Comparison of ENCODE assay signal across 16 mouse cellular contexts in genomic region chr17:27041046-27041786, GRCm38 (mm10). TPM values are rescaled to one million over a fixed set of nuclear protein-coding genes. Genes with fewer than 3 reads are reported as not detected.
DNase-seq lines count a peak whose midpoint lies in the region; ATAC-seq and TF ChIP-seq lines count a peak whose summit lies in the region.
"Had no signal": no experiment of that assay in that cellular context is flagged by ENCODE, and none has a peak within 500 bp of the region (broad histone marks: within the 10 kb centered on the region; RNA-seq: fewer than 3 reads in every experiment).

No protein-coding gene starts in this region.

- no peak overlapping the region for H3K9ac ChIP-seq in forebrain, postnatal 0 days
- H3K9ac ChIP-seq in forebrain, embryonic 13.5 days = no peak overlapping the region
- no peak overlapping the region for H3K9ac ChIP-seq in midbrain, embryonic 16.5 days (ENCODE audit: low read depth, low read length)
- H3K9ac ChIP-seq in limb, embryonic 12.5 days (replicated peaks) = no peak overlapping the region
- H3K9ac ChIP-seq: limb, embryonic 15.5 days; stomach, embryonic 15.5 days had no signal

- DNase-seq in forebrain, postnatal 0 days = no peak
- no peak for DNase-seq in midbrain, embryonic 10.5 days (ENCODE audit: low spot score)
- peak; percentile 92 for DNase-seq in NIH3T3 (ENCODE audit: low read depth)
- no peak for DNase-seq in cerebellum, adult 11-12 months
- DNase-seq: adrenal gland, adult 8-10 months; cerebellum, adult 8-10 months; gastrocnemius, postnatal 14 days; heart, postnatal 4 days; lung, postnatal 36 days had no signal

- no peak overlapping the region for H3K27ac ChIP-seq in forebrain, postnatal 0 days (ENCODE audit: low read depth, low read length)
- H3K27ac ChIP-seq in forebrain, embryonic 13.5 days = no peak overlapping the region
- H3K27ac ChIP-seq in midbrain, embryonic 10.5 days (replicated peaks) = peak overlapping the region; percentile 80
- H3K27ac ChIP-seq in midbrain, embryonic 16.5 days (ENCODE audit: low read length) = no peak overlapping the region
- H3K27ac ChIP-seq in limb, embryonic 12.5 days = peak overlapping the region; percentile 90

- H3K4me2 ChIP-seq in forebrain, postnatal 0 days (ENCODE audit: low read depth) = no peak overlapping the region
- no peak overlapping the region for H3K4me2 ChIP-seq in forebrain, embryonic 13.5 days
- no peak overlapping the region for H3K4me2 ChIP-seq in midbrain, embryonic 16.5 days (ENCODE audit: low read length)
- H3K4me2 ChIP-seq in limb, embryonic 12.5 days = no peak overlapping the region
- H3K4me2 ChIP-seq: stomach, embryonic 15.5 days had no signal

- WGBS in forebrain, postnatal 0 days = 54% methylated on average over 10 of the region's 13 CpGs
- WGBS in forebrain, embryonic 13.5 days = 48% methylated on average over 10 of the region's 13 CpGs
- WGBS in midbrain, embryonic 10.5 days = 59% methylated on average over 10 of the region's 13 CpGs
- WGBS in midbrain, embryonic 16.5 days = 53% methylated on average over 10 of the region's 13 CpGs
- 41% methylated on average over 11 of the region's 13 CpGs for WGBS in limb, embryonic 12.5 days

- H3K36me3 ChIP-seq in forebrain, postnatal 0 days (ENCODE audit: insufficient read depth) = no peaks in the 10 kb centered on the region
- H3K36me3 ChIP-seq in forebrain, embryonic 13.5 days (ENCODE audit: poor library complexity, severe bottlenecking) = no peaks in the 10 kb centered on the region
- no peaks in the 10 kb centered on the region for H3K36me3 ChIP-seq in midbrain, embryonic 10.5 days
- no peaks in the 10 kb centered on the region for H3K36me3 ChIP-seq in midbrain, embryonic 16.5 days (ENCODE audit: control insufficient read depth, insufficient read depth, low read length)
- H3K36me3 ChIP-seq in limb, embryonic 12.5 days = no peaks in the 10 kb centered on the region
- H3K36me3 ChIP-seq: limb, embryonic 15.5 days; stomach, embryonic 15.5 days had no signal

- TF ChIP-seq CTCF in forebrain, postnatal 0 days (IDR thresholded peaks at IDR 0.05; ENCODE audit: low read depth) = no peak

- no peaks in the 10 kb centered on the region for H3K4me1 ChIP-seq in forebrain, postnatal 0 days (ENCODE audit: insufficient read depth)
- peaks cover 21% of the 10 kb centered on the region for H3K4me1 ChIP-seq in forebrain, embryonic 13.5 days
- peaks cover 44% of the 10 kb centered on the region for H3K4me1 ChIP-seq in midbrain, embryonic 10.5 days
- H3K4me1 ChIP-seq in midbrain, embryonic 16.5 days (ENCODE audit: control insufficient read depth, insufficient read depth, low read length) = peaks cover 8% of the 10 kb centered on the region
- H3K4me1 ChIP-seq in limb, embryonic 12.5 days (replicated peaks) = peaks cover 50% of the 10 kb centered on the region

- H3K27me3 ChIP-seq in forebrain, postnatal 0 days (ENCODE audit: insufficient read depth, low read length) = no peaks in the 10 kb centered on the region
- no peaks in the 10 kb centered on the region for H3K27me3 ChIP-seq in forebrain, embryonic 13.5 days
- H3K27me3 ChIP-seq in midbrain, embryonic 10.5 days (ENCODE audit: low read depth, poor library complexity, severe bottlenecking) = peaks cover 21% of the 10 kb centered on the region
- H3K27me3 ChIP-seq in midbrain, embryonic 16.5 days (ENCODE audit: control insufficient read depth, insufficient read depth, low read depth, low read length) = no peaks in the 10 kb centered on the region
- H3K27me3 ChIP-seq in limb, embryonic 12.5 days = no peaks in the 10 kb centered on the region
- H3K27me3 ChIP-seq: limb, embryonic 15.5 days; stomach, embryonic 15.5 days had no signal

- ATAC-seq in forebrain, postnatal 0 days = peak; percentile 17; the same call in 1 of the 2 replicates
- ATAC-seq in forebrain, embryonic 13.5 days = no peak
- no peak for ATAC-seq in midbrain, embryonic 16.5 days
- no peak for ATAC-seq in limb, embryonic 12.5 days (ENCODE audit: insufficient number of reproducible peaks, insufficient read depth, low FRiP score, low TSS enrichment, low read depth)
- ATAC-seq in frontal cortex, adult (ENCODE audit: low TSS enrichment) = no peak

- H3K9me3 ChIP-seq in forebrain, postnatal 0 days (ENCODE audit: low read length) = no peaks in the 10 kb centered on the region
- no peaks in the 10 kb centered on the region for H3K9me3 ChIP-seq in forebrain, embryonic 13.5 days (replicated peaks)
- H3K9me3 ChIP-seq in midbrain, embryonic 10.5 days (replicated peaks) = no peaks in the 10 kb centered on the region
- no peaks in the 10 kb centered on the region for H3K9me3 ChIP-seq in midbrain, embryonic 16.5 days (replicated peaks; ENCODE audit: control insufficient read depth, low read length, poor library complexity, severe bottlenecking)
- H3K9me3 ChIP-seq in limb, embryonic 12.5 days = no peaks in the 10 kb centered on the region
- H3K9me3 ChIP-seq: limb, embryonic 15.5 days; stomach, embryonic 15.5 days had no signal

- no peak overlapping the region for H3K4me3 ChIP-seq in forebrain, postnatal 0 days (ENCODE audit: low read depth, low read length)
- no peak overlapping the region for H3K4me3 ChIP-seq in forebrain, embryonic 13.5 days
- H3K4me3 ChIP-seq in midbrain, embryonic 10.5 days = no peak overlapping the region
- no peak overlapping the region for H3K4me3 ChIP-seq in midbrain, embryonic 16.5 days (ENCODE audit: low read depth, low read length)
- H3K4me3 ChIP-seq in limb, embryonic 12.5 days (replicated peaks) = no peak overlapping the region
- H3K4me3 ChIP-seq: erythroblast, embryonic 14.5 days; limb, embryonic 15.5 days; stomach, embryonic 15.5 days had no signal

RNA-seq across cellular contexts. Expression of gene Bak1, which starts 12.4 kb away (rescaled TPM):
- 36.5 and 48.1 TPM in 2 replicates for total RNA-seq in forebrain, postnatal 0 days (2014; rRNA removed)
- 2.5 and 3.5 TPM in 2 replicates for polyA plus RNA-seq in forebrain, postnatal 0 days (2015; fragmentation: Nextera tagmentation; extraction: Ambion mirVana)
- polyA plus RNA-seq in forebrain, embryonic 13.5 days (2015; fragmentation: Nextera tagmentation; extraction: Ambion mirVana) = 1.9 and 2.6 TPM in 2 replicates
- polyA plus RNA-seq in midbrain, embryonic 10.5 days (2016; fragmentation: Nextera tagmentation; extraction: Ambion mirVana) = 2.8 and 3.4 TPM in 2 replicates
- polyA plus RNA-seq in midbrain, embryonic 16.5 days (2015; fragmentation: Nextera tagmentation; extraction: Ambion mirVana) = 2.9 and 3.7 TPM in 2 replicates
- polyA plus RNA-seq in limb, embryonic 12.5 days (2016; fragmentation: Nextera tagmentation; extraction: Ambion mirVana) = 3.5 and 5.3 TPM in 2 replicates

RNA-seq across cellular contexts. Expression of gene Itpr3, which starts 15.9 kb away (rescaled TPM):
- 1.8 and 2.9 TPM in 2 replicates for total RNA-seq in forebrain, postnatal 0 days (2014; rRNA removed)
- polyA plus RNA-seq in forebrain, postnatal 0 days (2015; fragmentation: Nextera tagmentation; extraction: Ambion mirVana) = 0.30 TPM in 2 replicates
- polyA plus RNA-seq in forebrain, embryonic 13.5 days (2015; fragmentation: Nextera tagmentation; extraction: Ambion mirVana) = 0.41 and 0.52 TPM in 2 replicates
- 1.0 and 1.3 TPM in 2 replicates for polyA plus RNA-seq in midbrain, embryonic 10.5 days (2016; fragmentation: Nextera tagmentation; extraction: Ambion mirVana)
- 0.70 and 0.73 TPM in 2 replicates for polyA plus RNA-seq in midbrain, embryonic 16.5 days (2015; fragmentation: Nextera tagmentation; extraction: Ambion mirVana)
- polyA plus RNA-seq in limb, embryonic 12.5 days (2016; fragmentation: Nextera tagmentation; extraction: Ambion mirVana) = 4.3 and 5.2 TPM in 2 replicates

Comparison
In these comparisons a context has a peak if more than half of its experiments do, and no peak if none do; other contexts are left out.
1. H3K27ac ChIP-seq: peak in midbrain, embryonic 10.5 days (single experiment) and limb, embryonic 12.5 days (single experiment); none in forebrain, postnatal 0 days (single experiment), forebrain, embryonic 13.5 days (single experiment) and midbrain, embryonic 16.5 days (single experiment).